ENCODE assay signal across 22 mouse cellular contexts in genomic region chr1:138210387-138211024, GRCm38 (mm10). TPM values are rescaled to one million over a fixed set of nuclear protein-coding genes. Genes with fewer than 3 reads are reported as not detected.
DNase-seq lines count a peak whose midpoint lies in the region; ATAC-seq lines count a peak whose summit lies in the region.
"Had no signal": no experiment of that assay in that cellular context is flagged by ENCODE, and none has a peak within 500 bp of the region (broad histone marks: within the 10 kb centered on the region; RNA-seq: fewer than 3 reads in every experiment).

No protein-coding gene starts in this region.

- H3K36me3 ChIP-seq in kidney, embryonic 14.5 days (ENCODE audit: control insufficient read depth, insufficient read depth, low read length) = no peaks in the 10 kb centered on the region
- H3K36me3 ChIP-seq: embryonic facial prominence, embryonic 10.5 days; forebrain, embryonic 10.5 days; heart, embryonic 12.5 days; hindbrain, embryonic 15.5 days had no signal

- no peak overlapping the region for H3K9ac ChIP-seq in kidney, embryonic 14.5 days (ENCODE audit: low read depth, low read length)
- H3K9ac ChIP-seq: heart, embryonic 12.5 days; hindbrain, embryonic 15.5 days had no signal

- no peak overlapping the region for H3K27ac ChIP-seq in kidney, embryonic 14.5 days (ENCODE audit: low read depth, low read length)
- H3K27ac ChIP-seq: embryonic facial prominence, embryonic 10.5 days; forebrain, embryonic 10.5 days; heart, adult 2 months; hindbrain, embryonic 15.5 days had no signal

- no peak overlapping the region for H3K4me2 ChIP-seq in kidney, embryonic 14.5 days (replicated peaks; ENCODE audit: low read depth, low read length)
- H3K4me2 ChIP-seq: heart, embryonic 12.5 days; hindbrain, embryonic 15.5 days had no signal

- no peaks in the 10 kb centered on the region for H3K4me1 ChIP-seq in kidney, embryonic 14.5 days (ENCODE audit: control insufficient read depth, insufficient read depth, low read length)
- H3K4me1 ChIP-seq: heart, embryonic 12.5 days; hindbrain, embryonic 15.5 days had no signal

- no peak for ATAC-seq in kidney, embryonic 14.5 days (ENCODE audit: low FRiP score, low TSS enrichment)
- peak; percentile 94 for ATAC-seq in megakaryocyte, adult 5-6 weeks (ENCODE audit: poor library complexity, severe bottlenecking)
- no peak for ATAC-seq in erythroid progenitor cell, adult 5-6 weeks (replicated peaks; ENCODE audit: low FRiP score, poor library complexity, severe bottlenecking)
- ATAC-seq: activated CD4-positive, CD25-positive, alpha-beta regulatory T cell, adult 4 months; forebrain, embryonic 14.5 days; Patski had no signal

- H3K27me3 ChIP-seq in kidney, embryonic 14.5 days (ENCODE audit: control insufficient read depth, insufficient read depth, low read length) = no peaks in the 10 kb centered on the region
- H3K27me3 ChIP-seq: CH12.LX; heart, embryonic 12.5 days; hindbrain, embryonic 15.5 days; Patski had no signal

- no peaks in the 10 kb centered on the region for H3K9me3 ChIP-seq in kidney, embryonic 14.5 days (ENCODE audit: control insufficient read depth, low read length)
- H3K9me3 ChIP-seq: embryonic facial prominence, embryonic 10.5 days; forebrain, embryonic 10.5 days; heart, embryonic 12.5 days; hindbrain, embryonic 15.5 days had no signal

- WGBS in kidney, embryonic 14.5 days = 79% methylated on average over 3 of the region's 3 CpGs

- peak; percentile 8 for DNase-seq in kidney, adult 9 months
- peak; percentile 21 for DNase-seq in lung, postnatal 36 days
- DNase-seq in lung, postnatal 4 days = no peak
- DNase-seq in layer of hippocampus, adult 9-10 months (ENCODE audit: low spot score) = no peak
- DNase-seq in frontal cortex, adult 2 months (ENCODE audit: extremely low spot score in 1 of 2, low spot score in 1 of 2) = no peak
- DNase-seq: adrenal gland, postnatal 14 days; cerebellum, adult 18-20 months; cerebellum, adult 9-11 months; cerebellum, postnatal 36 days; gastrocnemius, postnatal 36 days; heart, adult 2 months had no signal

- no peak overlapping the region for H3K4me3 ChIP-seq in kidney, embryonic 14.5 days (ENCODE audit: low read length)
- H3K4me3 ChIP-seq: embryonic facial prominence, embryonic 10.5 days; forebrain, embryonic 10.5 days; heart, adult 2 months; heart, embryonic 12.5 days; hindbrain, embryonic 15.5 days had no signal

RNA-seq across cellular contexts. Expression of gene Ptprc, which starts 35.0 kb away (rescaled TPM):
- polyA plus RNA-seq in kidney, embryonic 14.5 days (2014; fragmentation: Nextera tagmentation; extraction: Ambion mirVana) = 2.7 and 5.0 TPM in 2 replicates
- 547 TPM in 2 replicates for total RNA-seq in megakaryocyte, adult 5-6 weeks (2015)
- total RNA-seq in megakaryocyte, adult 5-6 weeks (2017) = 704 and 786 TPM in 2 replicates
- total RNA-seq in erythroid progenitor cell, adult 5-6 weeks (2015; ENCODE audit: low replicate concordance) = 101 and 117 TPM in 2 replicates
- 55.3 and 66.4 TPM in 2 replicates for total RNA-seq in erythroid progenitor cell, adult 5-6 weeks (2017; ENCODE audit: low replicate concordance)
- 2.0 and 2.6 TPM in 2 replicates for polyA plus RNA-seq in frontal cortex, adult 2 months (2012; rRNA removed)

Comparison
In these comparisons a context has a peak if more than half of its experiments do, and no peak if none do; other contexts are left out.
1. DNase-seq: peak in kidney, adult 9 months (single experiment) and lung, postnatal 36 days (single experiment); none in lung, postnatal 4 days (0 of 2), layer of hippocampus, adult 9-10 months (single experiment) and frontal cortex, adult 2 months (0 of 2).
2. RNA of gene Ptprc, which starts 35.0 kb away (total RNA-seq): 547 to 786 TPM in megakaryocyte, adult 5-6 weeks; 55.3 to 117 TPM in erythroid progenitor cell, adult 5-6 weeks; every median in the first group is over 4 times any median in the second.